Mouse (Mus musculus): ENCODE measurements around the gene Mindy2. TPM values are rescaled to one million over a fixed set of nuclear protein-coding genes. Genes with fewer than 3 reads are reported as not detected.

Gene Mindy2
- total RNA-seq (2021), result 10 to 100 TPM; 35.7 to 37.9 TPM
- long read RNA-seq, experiment 1, full-length matches to known transcripts, result 24 of 30 reads
- long read RNA-seq, experiment 1, partial matches to known transcripts, result 2 of 30 reads
- long read RNA-seq, experiment 1, other reads (novel, unspliced or antisense), result 4 of 30 reads
- long read RNA-seq, experiment 2, full-length matches to known transcripts, result 17 of 24 reads
- long read RNA-seq, experiment 2, partial matches to known transcripts, result 6 of 24 reads
- long read RNA-seq, experiment 2, other reads (novel, unspliced or antisense), result 1 of 24 reads

DNA sequence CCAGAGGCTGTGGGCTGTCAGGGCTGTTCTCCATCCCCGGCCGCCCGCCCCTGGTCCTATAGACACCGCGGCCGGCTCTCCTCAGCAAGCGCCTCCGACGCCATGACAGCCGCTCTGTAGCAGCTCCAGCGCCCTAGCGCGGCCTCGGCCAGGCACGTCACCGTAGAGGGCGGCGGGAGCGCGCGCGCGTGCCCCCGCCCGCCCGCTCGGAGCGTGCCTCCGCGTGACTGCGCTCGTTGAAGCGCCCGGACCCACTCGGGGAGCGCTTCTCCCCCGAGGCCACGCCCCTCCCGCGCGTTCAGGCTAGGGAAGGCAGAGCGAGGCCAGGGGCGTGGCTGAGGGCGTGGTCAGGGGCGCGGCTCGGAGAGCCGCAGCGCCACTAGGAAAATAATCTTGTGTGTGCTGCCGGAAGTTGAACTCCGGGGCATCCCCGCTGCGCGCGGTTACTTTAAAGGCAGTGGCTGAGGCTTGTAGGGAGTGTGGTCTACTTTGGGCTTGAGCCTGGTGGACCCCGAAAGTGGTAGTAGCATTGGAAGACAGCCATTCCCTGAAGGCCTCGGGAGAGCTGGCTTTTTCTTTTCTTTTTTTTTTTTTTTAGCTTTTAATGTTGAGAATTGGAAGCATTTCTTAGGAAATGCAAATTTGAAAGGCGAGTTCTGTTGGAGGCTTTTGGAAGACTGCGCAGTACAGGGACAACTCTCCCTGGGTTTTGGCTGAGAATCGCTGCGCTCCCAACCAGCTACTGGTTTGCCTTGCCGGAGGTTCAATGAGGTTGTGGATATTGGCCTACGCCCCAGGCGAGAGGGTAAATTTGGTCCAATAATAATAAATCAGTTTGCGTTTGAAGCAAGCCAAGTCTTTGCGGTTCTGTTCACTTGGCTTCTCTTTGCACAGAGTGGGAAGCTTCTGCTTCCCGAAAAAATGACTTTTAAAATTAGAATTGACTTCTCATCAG is at the start of gene Mindy2:
TSS of gene Mindy2 (minus strand) at position 162 of the 955 bp plus-strand sequence.
- peak; percentile 98 for DNase-seq

GRCm38 (mm10) chr9:70706444-70706843 is 49.5 kb upstream of the Mindy2 start:
- DNase-seq, result no peak

DNA sequence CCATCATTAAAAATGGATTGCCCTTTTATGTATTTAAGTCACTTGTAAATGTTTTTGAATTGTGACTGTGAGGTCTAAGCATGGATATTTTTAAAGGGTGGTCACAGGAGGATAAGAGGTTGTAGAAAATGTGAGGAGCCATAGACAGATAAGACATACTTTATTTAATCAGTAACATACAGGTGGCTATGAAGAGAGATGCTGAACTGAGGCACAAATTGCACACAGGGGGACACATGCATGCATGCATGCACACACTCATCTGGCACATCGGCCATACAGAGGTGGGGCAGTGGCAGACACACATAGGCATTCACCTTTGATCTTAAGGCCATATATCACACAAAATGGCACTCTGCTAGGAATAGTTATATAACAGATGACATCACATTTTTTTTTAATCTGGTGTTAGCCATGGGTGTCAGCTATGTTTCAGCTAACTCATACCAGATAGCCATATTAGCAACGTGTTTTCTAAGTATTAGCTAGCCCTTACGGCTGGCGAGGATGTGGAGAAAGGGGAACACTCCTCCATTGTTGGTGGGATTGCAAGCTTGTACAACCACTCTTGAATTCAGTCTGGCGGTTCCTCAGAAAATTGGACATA is 46.7 kb upstream of the Mindy2 start:
- DNase-seq, result no peak

- DNase-seq, result no peak
Observed at GRCm38 (mm10) chr9:70698090-70698489, 41.1 kb upstream of the Mindy2 start.

DNA sequence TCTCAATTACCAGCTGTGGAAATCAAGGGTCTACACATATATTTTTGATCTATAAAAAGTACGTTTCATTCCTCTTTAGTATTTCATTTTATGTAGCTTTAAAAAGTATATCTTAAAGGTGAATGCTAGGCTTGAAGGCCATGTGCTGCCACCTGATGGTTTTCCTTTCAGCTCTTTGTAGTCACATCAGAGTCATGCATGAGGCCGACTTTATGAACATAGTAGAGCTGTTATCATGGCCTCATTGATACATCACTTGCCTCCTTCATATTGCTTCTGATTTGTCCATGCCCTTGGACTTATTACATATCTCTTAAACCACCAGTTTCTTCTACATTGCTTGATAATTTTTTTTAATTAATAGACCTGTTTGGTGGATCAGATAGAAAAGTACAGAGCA is 38.7 kb upstream of the Mindy2 start:
- no peak for DNase-seq

DNA sequence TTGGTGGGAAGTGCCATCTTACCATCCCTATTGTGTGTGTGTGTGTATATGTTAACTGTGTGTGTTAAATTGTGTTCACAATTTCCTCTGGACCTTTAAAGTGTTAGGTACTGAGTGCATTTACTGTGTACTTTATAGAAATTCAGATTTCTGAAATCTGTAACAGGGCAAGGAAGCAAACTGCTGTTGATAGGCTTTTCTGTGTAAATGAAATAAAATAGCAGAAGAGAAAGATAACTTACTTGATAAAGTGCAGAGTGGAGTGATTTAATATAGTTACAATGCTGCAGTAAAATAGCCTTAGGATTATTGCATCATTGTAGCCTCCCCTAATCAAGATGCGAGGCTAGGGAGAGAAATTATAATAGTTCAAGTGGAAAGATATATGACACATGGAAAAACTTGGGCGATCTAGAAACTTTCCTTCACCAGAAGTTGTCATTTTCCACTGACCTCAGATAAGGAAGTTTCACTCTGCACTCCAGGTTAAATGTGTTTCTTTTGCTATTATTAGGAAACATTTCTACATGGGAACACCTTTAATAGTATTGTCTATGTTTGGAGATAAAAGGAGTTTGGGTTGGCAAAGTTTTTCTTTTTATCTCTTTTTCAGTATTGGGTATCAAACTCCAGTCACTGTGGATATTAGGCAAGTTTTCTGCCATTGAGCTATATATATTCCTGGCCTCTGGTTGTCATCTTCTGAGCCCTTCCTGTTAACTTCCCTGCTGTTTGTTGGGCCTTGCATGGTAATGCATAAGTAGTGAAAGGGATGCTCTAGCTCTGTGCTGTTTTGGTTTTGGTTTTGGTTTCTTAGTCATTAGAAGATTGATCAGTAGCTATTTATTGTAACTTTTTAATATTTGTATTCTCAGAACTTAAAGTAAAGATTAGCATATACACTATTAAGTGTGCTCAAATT is 35.1 kb upstream of the Mindy2 start:
- DNase-seq, result no peak

- no peak for DNase-seq
Observed at GRCm38 (mm10) chr9:70690579-70690978, 33.6 kb upstream of the Mindy2 start.

DNA sequence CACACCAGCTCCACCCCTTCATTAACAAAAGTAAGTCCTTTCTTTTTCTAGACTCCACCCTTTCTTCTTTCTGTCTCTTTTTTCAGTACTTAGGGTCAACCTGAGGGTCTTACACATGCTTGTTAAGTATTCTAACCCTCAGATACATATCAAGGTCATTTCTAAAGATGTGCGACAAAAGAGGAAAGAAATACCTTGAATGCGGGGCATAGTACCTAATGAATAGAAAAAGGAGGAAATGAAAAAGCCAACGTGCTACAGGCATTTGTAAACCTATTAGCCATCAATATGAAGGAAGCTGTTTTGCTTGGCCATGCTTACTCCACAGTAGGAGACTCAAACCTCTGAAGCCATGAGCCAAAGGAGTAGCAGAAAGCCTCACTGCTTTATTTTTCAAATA is 33.0 kb upstream of the Mindy2 start:
- DNase-seq, result no peak

DNA sequence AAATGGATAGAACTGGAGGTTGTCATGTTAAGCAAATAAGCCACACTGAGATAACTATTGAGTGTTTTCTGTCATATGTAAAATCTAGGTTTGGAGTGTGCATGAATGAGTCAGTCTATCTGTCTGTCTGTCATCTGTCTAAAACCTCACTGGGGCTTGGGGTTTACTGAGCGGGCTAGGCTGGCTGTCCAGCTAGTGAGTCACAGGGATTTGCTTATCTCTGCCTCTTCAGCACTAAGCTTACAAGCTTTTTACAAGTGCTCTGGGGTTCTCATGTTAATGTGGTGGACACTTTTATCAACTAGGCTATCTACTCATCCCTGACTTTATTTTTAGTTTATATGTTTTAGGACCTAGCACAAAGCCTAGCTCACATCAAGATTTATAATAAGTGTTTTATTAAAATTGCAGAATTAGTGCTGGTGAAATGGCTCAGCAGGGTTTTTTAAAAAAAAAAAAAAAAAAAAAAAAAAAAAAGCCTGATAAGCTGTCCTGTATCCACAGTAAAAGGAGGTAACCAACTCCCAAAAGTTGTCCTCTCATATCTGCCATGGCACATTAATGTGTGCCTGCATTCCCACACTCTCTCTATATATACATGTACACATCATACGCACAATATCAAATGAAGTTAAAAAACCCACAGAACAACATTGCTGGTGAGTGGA is 31.5 kb upstream of the Mindy2 start:
- peak in 1 of 2 experiments; percentile 23 for DNase-seq

DNA sequence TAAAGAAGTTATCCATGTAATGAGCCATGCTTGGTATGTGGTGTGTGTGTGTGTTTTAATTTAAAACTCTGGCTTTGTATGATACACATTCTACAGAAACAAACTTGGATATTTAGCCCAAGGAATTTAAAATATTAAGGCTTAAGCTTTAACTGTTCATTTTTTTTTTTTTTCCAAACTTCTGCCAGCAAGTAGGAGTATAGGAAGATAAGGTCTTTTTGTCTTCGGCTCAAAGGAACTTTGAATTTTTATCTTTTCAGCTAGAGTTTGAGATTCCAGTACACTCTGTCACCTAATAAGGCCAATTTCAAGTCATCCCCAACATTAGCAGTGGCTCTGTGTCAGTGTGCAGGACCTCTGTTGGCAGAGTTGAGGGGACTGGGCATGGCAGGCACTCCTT is 25.2 kb upstream of the Mindy2 start:
- no peak for DNase-seq

- DNase-seq, result peak in 1 of 2 experiments; percentile 64
Observed at GRCm38 (mm10) chr9:70679132-70680091, 22.4 kb upstream of the Mindy2 start.

DNA sequence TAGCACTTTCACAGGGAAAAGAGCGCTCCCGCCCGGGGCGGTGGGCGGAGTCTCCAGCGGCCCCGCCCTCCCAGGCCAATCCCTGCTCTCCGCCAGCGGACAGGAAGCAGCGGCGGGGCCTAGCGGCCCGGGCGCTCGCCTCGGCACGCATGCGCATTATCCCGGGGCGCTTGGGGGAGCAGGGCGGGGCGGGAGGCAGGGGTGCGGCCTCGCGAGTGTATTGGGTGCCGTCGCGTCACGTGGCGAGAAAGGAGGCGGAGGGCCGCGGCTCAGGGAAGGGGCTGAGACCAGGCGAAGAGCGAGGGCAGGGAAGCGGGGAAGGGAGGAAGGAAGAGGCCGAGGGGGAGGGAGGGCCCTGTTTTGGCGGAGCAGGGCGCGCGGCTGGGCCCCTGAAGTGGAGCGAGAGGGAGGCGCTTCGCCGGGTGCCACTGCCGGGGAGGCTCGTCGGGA is 21.7 kb upstream of the Mindy2 start, which contains the start of gene Adam10:
TSS of gene Adam10 (plus strand) at position 316 of the 450 bp plus-strand sequence.
- DNase-seq, result peak; percentile 98 to 99

GRCm38 (mm10) chr9:70675961-70676360 is 19.0 kb upstream of the Mindy2 start:
- no peak for DNase-seq

- DNase-seq, result no peak
Observed at GRCm38 (mm10) chr9:70675117-70675516, 18.1 kb upstream of the Mindy2 start.

DNA sequence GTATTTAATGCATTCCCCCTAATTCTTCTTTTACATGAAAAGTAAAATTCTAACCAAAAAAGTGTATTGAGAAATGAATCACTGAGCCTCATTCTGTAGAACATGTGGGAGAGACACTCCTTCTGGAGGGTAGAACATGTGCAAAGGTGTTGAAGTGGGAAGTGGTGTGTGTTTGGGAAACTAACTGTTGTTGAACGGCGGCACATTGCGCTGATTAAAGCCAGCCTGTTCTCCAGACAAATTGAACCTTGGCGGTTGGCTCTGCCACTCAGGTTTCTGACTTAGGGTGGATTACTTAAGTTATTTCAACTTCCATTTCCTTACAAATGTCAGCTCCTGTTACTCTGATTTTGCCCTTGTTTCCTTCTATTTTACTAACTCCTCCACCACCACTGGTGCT is 16.7 kb upstream of the Mindy2 start:
- DNase-seq, result no peak

DNA sequence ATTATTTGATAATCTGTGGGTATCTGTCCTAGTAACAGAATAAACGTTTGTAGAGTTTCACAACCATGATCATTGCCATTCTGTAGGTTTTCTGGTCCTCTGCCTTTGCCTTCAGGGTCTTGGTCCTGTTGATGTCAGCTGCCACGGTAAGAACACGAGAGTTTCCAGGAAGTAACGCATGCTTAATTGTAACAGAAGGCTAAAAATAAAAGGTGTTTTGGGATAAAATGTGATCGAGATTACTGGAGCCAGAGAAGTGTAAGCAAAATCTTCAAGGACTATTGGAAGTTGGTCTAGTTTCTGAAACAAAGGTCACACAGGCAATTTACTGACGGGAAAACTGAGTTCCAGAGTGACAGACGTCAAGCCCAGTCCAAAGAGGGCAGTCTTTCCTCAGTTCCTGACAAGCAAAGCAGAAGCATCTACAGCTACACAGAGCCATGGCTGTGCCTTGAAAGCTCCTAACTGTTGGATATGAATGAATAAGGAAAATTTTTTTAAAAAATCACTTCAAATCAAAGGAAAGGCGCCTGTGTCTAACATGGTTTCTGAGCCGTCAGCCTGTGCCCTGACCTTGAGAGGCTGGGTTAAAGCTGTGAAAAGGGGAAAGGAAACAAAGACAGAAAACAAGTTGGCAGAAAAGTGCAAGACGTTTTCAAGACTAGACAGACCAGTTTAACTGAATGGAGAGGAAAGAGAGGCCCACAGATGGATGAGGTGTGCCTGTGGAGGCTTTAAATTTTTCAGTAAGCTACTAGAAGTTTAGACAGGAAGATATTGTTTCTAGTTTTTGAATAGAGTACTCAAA is 15.0 kb upstream of the Mindy2 start:
- DNase-seq, result peak; percentile 41 to 53

GRCm38 (mm10) chr9:70671278-70671677 is 14.3 kb upstream of the Mindy2 start:
- peak in 1 of 2 experiments; percentile 9 for DNase-seq

GRCm38 (mm10) chr9:70670381-70670780 is 13.4 kb upstream of the Mindy2 start:
- DNase-seq, result no peak

- DNase-seq, result no peak
Observed at GRCm38 (mm10) chr9:70669197-70669596, 12.2 kb upstream of the Mindy2 start.

All from heart, adult 18-20 months (tissue).